Mouse (Mus musculus): ENCODE results near the gene Aoc2.

Aoc2 gene

DNA sequence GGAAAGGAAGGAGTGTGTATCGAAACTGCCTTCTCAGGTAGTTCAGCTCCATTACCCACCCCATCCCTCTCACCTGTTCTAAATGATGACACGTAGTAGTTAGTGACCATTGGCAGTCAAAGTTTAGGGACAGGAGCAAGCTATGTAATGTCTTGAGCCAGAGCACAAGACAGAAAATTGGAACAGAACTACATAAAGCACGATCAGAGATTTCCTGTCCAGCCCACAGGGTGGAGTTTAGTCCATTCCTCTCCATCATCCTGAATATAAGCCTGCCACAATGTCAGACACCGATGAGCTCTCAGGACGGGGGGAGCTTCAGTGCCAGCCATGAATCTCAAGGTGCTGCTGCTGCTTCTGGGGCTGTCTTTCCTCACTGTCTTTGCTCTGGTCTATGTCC, at the start of gene Aoc2:
Gene Aoc2, plus strand, starts transcription at position 301 of the 400 bp plus-strand sequence.
- DNase-seq (ENCODE audit: low spot score): no peak

DNA sequence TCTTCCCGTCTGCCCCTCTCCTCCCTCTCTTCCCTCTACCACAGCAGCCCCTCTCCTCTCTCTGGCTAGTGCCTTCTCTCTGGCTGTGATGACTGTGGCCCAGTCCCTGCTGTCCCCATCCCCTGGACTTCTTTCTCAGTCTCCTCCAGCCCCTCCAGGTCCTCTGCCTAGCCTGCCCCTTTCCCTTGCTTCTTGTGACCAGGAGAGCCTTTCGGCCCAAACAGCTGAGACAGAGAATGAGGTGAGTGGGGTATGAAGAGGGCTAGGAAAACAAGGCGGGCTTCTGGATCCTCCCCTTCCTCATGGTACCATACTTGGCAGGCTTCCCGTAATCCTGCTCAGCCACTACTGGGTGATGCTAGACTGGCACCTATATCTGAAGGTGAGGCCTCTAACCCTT, 49.6 kb upstream of the Aoc2 start:
- DNase-seq (ENCODE audit: low spot score): no peak

DNA sequence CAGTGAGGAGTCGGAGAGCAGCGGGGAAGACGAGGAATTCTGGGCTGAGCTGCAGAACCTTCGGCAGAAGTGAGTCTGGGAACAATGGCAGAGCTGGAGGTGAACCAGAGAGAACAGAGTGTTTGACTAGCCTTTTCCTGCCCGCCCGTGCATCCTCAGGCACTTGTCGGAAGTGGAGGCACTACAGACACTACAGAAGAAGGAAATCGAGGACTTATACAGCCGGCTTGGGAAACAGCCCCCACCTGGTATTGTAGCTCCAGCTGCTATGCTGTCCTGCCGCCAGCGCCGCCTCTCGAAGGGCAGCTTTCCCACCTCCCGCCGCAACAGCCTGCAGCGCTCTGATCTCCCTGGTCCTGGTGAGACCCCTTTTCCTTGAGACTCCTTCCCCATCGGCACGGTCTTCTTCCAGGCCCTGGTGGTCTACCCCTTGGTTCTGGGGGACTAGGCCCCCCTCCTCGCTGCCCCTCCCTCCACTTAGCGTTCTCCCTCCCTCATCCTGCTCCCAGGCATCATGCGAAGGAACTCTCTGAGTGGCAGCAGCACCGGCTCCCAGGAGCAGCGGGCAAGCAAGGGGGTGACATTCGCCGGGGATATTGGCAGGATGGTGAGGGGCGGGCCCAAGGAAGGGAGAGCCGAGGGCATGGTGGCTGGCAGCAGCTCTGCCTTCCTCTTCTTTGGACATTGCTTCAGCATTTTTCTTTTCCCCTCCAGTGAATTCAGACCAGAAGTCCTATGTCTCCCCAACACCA, 48.4 kb upstream of the Aoc2 start:
- DNase-seq (ENCODE audit: low spot score): no peak

DNA sequence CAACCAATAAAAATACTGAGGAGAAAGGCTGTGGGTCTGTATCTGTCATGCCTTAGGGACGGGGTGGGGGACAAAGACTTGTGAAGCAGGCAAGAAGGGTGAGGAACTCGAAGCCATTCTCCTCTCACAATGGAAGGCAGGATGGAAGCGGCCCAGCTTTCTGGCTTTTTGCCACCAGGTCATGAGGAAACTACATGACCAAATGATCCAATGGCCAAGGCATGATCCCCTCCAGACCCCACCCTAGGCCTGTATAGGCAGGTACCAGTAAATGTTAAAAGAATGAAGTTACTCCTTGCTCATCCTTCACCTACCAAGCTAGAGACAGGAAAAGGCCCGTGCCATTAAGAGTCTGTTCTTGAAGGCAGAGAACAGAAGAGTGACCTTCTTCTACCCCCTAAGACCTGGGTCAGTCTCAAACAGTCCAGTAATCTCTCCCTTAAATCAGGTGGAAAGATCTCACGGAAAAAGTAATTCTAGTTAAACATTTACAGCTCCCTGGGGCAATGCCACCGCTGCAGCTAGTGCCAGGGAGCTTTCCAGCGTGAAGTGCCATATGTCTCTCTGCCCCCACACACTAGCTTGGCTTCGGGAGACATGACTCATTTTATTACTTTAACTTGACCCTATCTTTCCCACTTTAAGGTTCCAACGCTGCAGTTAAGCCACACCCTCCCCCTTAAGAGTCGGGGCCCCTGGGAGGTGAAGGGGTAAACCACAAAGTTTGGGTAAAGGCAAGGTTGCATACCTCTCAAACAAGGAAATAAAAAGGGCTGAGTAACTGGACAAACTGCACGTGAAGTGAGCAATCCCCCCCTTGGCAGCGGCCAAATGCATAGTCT, 47.3 kb upstream of the Aoc2 start:
- DNase-seq (ENCODE audit: low spot score): no peak

DNA sequence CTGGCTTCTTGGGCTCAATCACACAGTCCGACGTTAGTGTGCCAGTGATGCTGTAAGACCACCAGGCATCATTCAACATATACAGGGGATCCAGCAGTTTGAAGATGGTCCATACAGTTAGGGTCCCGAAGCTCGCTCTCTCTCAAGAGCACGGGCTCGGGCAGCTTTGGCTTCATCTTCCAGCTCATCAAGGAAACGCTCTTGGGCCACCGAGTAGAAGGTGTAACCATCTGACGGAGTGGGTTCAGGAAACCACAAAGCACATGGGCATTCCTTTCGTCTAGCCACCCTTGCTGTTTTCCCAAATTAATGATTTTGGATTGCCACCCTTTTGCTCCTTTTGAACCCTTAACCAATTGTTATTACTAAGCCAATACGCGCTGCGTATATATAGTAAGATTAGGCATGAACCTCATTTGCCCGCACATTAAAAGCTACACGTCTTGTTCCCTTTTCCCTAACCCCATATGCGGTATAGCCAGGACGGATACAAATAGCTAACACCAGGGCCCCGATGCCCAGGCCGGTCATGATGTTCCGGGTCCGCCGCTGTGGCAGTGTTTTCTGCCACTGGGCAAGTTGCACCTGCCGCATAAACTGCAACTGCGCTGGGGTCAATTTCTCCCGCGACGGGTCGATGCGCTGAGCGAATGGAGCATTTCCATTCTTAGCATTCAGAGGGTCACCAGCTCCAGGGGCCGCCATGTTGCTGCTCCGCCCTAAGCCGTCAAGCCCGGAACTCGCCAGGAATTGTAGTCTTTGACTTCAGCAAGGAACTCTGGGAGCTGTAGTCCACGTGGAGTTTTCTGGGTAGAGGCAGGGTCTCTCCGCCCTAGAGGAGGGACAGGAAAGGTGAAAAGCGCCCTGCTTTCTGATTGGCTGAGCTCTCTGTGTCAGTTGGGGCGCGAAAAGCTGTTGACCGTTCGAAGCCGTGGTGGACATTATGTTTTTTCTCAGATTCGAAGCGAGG, 46.4 kb upstream of the Aoc2 start, which contains the start of the genes Cntd1 and Coa3:
Gene Cntd1, plus strand, starts transcription at position 790 of the 970 bp plus-strand sequence.
Gene Coa3, minus strand, starts transcription at position 892 of the 970 bp plus-strand sequence.
- DNase-seq (ENCODE audit: low spot score): no peak

DNA sequence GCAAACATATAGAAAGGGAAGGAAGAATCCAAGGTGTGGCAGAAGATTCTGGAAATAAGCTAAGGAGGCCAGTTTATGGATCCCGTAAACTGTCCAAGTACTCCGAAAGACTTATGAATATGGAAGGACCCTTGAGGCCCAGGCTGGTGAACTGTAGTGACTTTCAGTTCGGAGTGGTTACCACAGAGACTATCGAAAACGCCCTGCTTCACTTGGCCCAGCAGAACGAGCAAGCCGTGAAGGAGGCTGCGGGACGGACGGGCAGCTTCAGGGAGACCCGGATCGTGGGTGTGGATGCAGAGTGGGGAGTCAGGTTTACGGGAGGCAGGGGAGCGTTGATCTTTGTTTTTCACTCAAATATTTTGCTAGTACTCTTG, 45.7 kb upstream of the Aoc2 start:
- no peak for DNase-seq (ENCODE audit: low spot score)

DNA sequence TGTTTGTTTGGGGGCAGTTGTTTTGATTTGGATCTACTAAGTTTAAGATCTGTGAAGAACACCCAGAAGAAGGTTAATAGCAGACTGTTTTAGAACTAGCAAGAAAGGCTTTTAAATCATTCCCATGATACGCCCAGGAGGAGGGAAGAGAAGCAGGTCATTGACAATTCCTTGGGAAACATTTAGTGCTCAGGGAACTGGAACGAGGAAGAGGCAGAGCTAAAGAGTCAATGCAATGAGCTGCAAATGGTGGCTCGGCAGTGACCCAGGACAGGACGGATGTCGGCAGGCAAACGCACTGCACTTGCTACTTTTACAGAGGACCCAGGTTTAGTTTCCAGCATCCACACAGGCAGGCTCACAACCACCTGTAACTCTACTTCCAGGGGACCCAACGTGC, 44.0 kb upstream of the Aoc2 start:
- DNase-seq (ENCODE audit: low spot score): no peak

DNA sequence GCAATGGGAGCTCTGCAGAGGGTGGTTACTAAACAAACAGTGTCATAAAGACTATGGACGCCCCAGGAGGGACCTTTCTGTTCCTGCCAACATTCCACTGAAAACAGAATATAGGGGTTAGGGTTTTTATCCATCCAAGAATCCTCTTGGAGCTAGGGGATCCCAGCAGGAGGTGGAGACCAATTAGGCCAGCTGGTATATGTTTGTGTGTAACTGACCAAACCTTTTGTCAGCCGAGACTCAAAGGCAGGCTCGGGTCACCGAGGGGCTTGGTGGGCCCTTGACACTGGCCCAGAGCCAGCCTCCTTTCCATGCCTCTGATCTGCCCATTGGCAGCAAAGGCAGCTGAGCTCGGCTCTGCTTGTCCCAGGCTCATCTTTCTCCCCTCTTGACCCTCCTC, 42.0 kb upstream of the Aoc2 start:
- DNase-seq (ENCODE audit: low spot score): no peak

DNA sequence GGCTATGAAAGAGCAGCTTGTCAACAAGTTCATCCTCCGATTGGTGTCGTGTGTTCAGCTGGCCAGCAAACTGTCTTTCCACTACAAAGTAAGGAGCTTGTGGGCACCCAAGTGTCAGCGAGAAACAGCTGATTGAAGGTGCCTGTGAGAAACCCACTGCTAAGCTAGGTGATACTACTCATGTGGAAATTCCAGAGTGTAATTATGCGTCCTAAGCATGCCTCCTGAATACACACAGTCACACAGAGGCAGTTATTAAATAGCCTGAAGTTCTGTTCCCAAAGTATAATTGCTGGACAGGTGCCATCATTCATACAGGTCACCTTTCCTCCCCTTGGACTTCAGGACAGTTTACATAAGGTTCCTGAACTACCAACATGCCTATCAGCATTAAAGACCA, 41.1 kb upstream of the Aoc2 start:
- no peak for DNase-seq (ENCODE audit: low spot score)

DNA sequence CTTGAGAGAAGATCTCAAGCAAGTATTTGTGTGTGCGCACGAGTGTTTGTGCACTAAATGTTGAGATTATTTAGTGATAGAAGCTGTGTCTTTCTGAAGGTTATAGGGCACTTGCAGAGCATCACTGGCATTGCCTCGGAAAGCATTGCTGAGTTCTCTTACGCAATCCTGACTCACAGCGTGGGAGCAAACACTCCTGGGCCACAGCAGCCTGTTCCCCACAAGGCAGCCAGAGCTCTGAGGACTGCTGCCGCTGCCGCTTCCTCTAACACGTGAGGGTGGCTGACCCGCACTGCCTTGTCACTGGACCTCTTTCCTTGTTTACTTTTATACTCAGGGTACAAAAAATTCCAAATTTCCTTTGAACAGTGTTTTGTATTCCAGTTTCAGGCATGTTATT, 37.6 kb upstream of the Aoc2 start:
- DNase-seq (ENCODE audit: low spot score): no peak

DNA sequence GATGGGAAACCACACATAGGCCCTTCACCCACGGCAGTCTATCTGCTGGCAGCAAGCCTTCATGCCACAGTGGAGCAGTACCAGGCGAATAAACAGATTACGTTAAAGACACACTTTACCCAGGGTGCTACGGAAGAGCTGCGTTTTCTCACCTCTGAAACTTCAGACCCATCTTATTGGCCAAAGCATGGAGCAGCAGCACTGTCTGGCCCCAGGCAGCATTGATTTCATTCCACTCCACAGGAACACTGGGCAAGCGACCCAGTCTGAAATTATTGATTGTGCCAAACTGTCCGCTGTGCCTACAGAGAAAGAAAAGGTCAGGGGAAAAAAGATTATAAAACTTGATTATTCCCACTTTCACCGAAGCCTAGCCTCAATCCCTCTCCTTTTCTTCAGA, 33.6 kb upstream of the Aoc2 start:
- DNase-seq (ENCODE audit: low spot score): no peak

DNA sequence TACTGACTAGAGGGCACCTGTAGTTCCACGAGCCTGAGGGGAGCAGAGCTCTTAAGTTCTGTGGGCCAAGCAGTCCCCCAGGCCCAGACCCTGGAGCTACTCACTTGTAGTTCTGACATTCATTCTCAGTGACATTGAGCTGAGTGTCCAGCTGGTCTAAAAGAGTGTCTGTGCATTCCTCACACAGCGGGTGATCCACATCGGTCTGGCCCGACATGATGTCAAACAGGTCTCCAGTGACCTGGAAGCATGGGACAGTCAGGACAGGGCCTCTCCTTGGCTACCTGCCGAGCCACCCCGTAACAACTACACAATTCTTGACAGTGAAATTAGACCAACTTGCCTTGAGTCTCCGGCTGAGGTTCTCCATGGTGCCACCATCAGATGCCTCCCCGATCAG, 29.7 kb upstream of the Aoc2 start:
- no peak for DNase-seq (ENCODE audit: low spot score)

DNA sequence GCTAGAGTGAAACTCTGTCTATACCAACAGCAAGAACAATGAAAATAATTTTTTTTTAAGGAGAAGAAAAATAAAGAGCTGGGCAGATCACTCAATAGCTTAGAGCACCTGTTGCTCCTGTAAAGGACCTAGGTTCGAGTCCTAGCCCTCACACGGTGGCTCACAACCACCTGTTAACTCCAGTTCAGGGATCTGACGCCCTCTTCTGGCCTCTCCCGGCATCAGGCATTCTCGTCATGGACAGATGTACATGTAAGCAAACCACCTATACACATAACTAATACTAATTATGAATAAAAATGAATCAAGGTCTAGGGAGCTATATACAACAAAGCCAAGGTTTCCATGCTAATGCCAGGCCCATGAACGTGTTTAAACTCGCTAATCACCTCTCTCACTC, 24.0 kb upstream of the Aoc2 start:
- DNase-seq (ENCODE audit: low spot score): no peak

DNA sequence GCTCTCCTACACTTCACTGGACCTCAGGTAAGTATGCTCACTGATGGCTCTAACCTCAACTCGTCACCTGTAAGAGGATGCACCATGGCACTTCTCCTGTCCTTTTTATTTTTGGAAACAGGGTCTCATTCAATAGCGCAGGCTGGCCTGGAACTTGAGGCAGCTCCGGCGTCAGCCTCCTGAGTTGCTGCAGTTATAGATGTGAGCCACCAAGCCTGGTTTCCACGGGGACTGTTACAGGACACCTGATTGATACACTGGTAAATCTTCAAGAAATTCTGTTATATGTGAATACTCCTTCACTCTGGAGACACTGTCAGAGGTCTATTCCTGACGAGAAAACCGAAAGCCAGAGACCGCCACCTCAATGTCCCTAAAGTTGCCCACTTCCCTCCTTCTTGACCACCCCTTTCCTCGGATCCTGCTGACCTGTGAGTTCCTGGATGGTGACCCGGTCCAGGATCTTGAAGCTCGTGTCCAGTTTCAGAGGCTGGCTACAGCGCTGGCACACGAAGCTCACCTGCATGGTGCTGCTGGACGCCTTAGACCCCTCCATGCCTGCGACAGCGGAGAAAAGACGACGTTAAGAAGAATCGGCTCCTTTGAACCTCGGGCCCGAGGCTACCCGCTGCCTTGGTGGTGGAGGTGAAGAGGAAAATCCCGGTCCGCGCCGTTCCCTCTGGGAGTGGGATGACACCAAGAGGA, 23.4 kb upstream of the Aoc2 start:
- no peak for DNase-seq (ENCODE audit: low spot score)

DNA sequence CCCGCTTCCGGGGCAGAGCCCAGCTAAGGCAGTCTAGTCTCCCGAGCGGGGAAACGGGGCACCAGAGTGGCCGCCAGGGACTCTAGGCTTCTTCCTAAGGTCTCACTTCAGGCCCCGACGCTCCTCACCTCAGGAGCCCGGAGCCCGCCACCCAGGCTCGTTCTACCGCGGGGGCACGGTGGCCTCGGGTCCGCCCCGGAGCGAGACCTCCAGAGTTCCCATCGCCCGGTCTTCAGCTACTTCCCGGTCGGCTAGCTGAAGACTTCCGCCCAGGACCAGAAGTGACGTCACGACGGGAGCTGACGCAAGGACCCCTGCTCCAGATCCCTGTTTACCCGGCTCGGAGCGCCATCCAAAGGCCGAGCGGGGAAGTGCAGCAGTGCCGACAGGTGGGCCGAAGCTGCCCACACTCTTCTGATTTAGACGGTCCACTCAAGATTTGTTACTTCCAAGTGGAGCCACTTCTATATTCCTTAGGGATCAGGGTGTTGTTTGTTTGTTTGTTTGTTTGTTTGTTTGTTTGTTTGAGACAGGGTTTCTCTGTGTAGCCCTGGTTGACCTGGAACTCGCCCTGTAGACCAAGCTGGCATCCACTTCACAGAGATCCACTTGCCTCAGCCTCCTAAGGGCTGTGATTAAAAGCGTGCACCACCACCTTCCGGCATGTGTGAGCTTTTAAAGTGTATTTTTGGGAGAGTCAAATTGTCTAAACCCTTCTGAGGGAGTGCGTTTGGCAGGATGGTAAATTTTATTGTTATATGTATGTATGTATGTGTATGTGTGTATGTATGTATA, 22.7 kb upstream of the Aoc2 start, which contains the start of gene Becn1:
Gene Becn1, minus strand, starts transcription at position 283 of the 795 bp plus-strand sequence.
- peak; percentile 97 for DNase-seq (ENCODE audit: low spot score)

DNA sequence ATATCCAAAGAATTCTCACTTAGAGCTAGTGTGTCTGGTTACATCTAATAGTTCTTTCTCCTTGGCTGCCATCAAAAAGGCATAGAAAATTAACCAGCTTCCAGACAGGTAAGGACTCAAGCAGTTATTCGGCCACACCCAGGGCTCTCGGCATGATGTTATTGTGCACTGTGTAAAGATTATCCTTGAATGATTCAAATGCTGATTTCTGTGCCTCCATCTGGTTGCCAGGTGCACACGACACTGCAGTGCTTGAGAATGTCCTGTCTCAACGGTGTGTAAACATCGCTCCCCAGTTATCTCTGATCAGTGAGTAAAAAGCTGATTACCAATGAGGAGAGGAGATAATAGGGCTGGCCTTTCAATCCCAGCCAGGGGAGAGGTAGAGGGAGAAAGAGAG, 17.1 kb upstream of the Aoc2 start:
- no peak for DNase-seq (ENCODE audit: low spot score)

DNA sequence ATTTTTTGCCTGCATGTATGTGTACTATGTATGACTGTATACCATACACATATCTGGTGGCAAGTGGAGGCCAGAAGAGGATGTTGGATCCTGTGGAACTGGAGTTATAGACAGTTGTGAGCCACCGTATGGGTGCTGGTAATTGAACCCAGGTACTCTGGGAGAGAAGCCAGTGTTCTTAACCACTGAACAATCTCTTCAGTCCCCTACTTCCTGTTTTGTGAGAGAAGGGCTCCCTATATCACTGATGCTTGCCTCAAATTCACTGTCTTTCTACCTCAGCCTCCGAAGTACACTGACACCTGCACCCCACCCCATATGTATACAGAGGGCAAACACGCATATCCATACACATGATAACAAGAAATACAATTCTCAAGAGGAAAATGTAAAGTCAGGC, 13.8 kb upstream of the Aoc2 start:
- no peak for DNase-seq (ENCODE audit: low spot score)

DNA sequence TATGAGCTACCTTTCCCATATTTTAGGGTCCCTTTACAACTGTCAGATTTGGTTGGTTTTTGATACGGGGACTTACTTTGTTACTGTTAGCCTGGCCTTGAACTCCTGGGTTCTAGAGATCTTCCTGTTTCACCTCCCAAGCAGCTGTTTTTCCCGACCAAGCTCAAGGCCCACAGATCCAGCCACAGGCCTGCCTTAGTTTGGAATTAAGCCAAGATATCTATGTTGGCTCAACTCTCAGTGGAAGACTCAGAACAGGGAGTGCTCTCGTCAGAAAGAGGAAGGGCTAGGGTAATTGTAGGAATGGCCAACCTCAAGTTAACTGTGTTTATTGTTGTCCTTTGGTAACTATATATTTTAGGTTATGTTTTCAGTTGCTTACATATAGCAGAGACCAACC, 12.7 kb upstream of the Aoc2 start:
- no peak for DNase-seq (ENCODE audit: low spot score)

DNA sequence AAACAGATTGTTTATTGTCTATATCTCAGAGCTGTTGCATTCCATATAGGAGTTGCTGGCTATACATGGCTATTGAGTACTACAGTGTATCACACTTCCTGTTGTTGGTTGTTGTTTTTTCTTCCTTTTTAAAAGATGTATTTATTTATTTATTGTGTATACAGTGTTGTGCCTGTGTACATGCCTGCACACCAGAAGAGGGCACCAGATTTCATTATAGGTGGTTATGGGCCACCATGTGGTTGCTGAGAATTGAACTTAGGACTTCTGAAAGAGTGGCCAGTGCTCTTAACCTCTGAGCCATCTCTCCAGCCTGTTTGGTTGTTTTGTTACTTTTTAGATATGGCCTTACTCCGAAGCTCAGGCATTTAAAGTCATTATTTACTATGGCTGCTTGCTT, 10.3 kb upstream of the Aoc2 start:
- no peak for DNase-seq (ENCODE audit: low spot score)

DNA sequence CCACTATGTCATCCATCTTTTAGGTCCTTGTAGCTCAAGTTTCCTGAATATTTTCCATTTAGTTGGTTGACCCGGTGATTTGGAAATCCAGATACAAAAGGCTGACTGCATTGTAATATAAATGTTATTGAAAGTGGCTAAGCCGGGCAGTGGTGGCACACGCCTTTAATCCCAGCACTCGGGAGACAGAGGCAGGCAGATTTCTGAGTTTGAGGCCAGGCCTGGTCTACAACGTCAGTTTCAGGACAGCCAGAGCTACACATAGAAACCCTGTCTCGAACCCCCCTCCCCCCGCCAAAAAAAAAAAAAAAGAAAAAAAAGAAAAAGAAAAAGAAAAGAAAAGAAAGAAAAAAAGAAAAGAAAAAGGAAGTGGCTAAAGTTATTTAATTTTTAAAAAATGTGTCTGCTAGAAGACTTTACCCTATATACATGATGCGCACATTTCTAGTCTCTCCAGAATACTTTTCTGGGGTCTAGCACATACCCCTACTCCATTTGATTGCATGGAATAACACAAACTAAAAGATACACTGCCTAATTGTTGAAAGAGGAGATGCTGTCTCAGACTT, 9.7 kb upstream of the Aoc2 start:
- no peak for DNase-seq (ENCODE audit: low spot score)
